Mouse (Mus musculus) mouse embryonic stem cell (cell line): ENCODE data around the gene Rbm15.

ENCODE experiments used
- in situ Hi-C, 2 experiments: fragments of 300-500 bp; cut with MboI; formaldehyde crosslinking; loops; 1 replicate in 1 of 2; 3 replicates in 1 of 2; pipeline ENCODE4 v1.14.3; 2019 to 2020; ENCODE audit warnings: low sequenced_read_pairs in 2 of 2, low pct_unique_long_range_greater_than_20kb in 1 of 2, mixed read lengths in 1 of 2; ENCODE audit not compliant: unreplicated experiment in 1 of 2

Rbm15 gene

GRCm38 (mm10) chr3:107275996-107276395, 57.5 kb downstream of the Rbm15 start:
- in situ Hi-C loops, result no loop called here
